In genomic region chr11:98550311-98550974, GRCm38 (mm10) we compare ENCODE assay signal across 8 mouse cellular contexts. TPM values are rescaled to one million over a fixed set of nuclear protein-coding genes. Genes with fewer than 3 reads are reported as not detected.
DNase-seq lines count a peak whose midpoint lies in the region; ATAC-seq and TF ChIP-seq lines count a peak whose summit lies in the region.

No protein-coding gene starts in this region.

- no peak for ATAC-seq in intestine, embryonic 14.5 days (replicated peaks; ENCODE audit: low FRiP score, low TSS enrichment, low read depth)
- 0 out of 2 replicates have a peak, but pooled peaks have one; percentile 34 for ATAC-seq in monocyte, adult 5-6 weeks (replicated peaks; ENCODE audit: insufficient number of reproducible peaks, low FRiP score, low TSS enrichment, poor library complexity, severe bottlenecking)
- no peak for ATAC-seq in megakaryocyte progenitor cell, adult 5-6 weeks (replicated peaks; ENCODE audit: poor library complexity)

- peak overlapping the region; percentile 87 for H3K4me3 ChIP-seq in kidney, adult 2 months (ENCODE audit: insufficient read depth, low read depth, low read length)
- H3K4me3 ChIP-seq in cortical plate, adult 2 months (ENCODE audit: insufficient read depth, low read length), result peak overlapping the region; percentile 73
- H3K4me3 ChIP-seq in intestine, embryonic 14.5 days (ENCODE audit: low read depth, low read length), result peak overlapping the region; percentile 83

- no peak for DNase-seq in kidney, adult 2 months
- no peak for DNase-seq in kidney, postnatal 4 days
- no peak for DNase-seq in intestine, embryonic 14.5 days (ENCODE audit: low spot score)
- no peak for DNase-seq in adrenal gland, postnatal 36 days
- DNase-seq in kidney, adult 8-10 months, result no peak

- 21% methylated on average over 20 of the region's 20 CpGs for WGBS in kidney, adult 2 months
- 18% methylated on average over 20 of the region's 20 CpGs for WGBS in intestine, embryonic 14.5 days

- H3K27ac ChIP-seq in kidney, adult 2 months (ENCODE audit: insufficient read depth, low read depth, low read length), result no peak overlapping the region
- no peak overlapping the region for H3K27ac ChIP-seq in cortical plate, adult 2 months (ENCODE audit: insufficient read depth, low read length)
- H3K27ac ChIP-seq in intestine, embryonic 14.5 days (ENCODE audit: low read depth), result no peak overlapping the region

- no peaks in the 10 kb centered on the region for H3K36me3 ChIP-seq in kidney, adult 2 months (ENCODE audit: control insufficient read depth, insufficient read depth, low read length)
- H3K36me3 ChIP-seq in intestine, embryonic 14.5 days (ENCODE audit: control insufficient read depth, insufficient read depth, low read length), result no peaks in the 10 kb centered on the region

- peak overlapping the region; percentile 55; the same call in 1 of the 2 replicates for H3K9ac ChIP-seq in intestine, embryonic 14.5 days (ENCODE audit: low read length)

- TF ChIP-seq POLR2A in kidney, adult 2 months (IDR thresholded peaks at IDR 0.05; ENCODE audit: low read depth, low read length), result no peak
- no peak for TF ChIP-seq POLR2A in cortical plate, adult 2 months (IDR thresholded peaks at IDR 0.05; ENCODE audit: extremely low read depth, insufficient read depth, low read length)

- 0 out of 2 replicates have a peak, but pooled peaks cover 2% of the 10 kb centered on the region for H3K9me3 ChIP-seq in intestine, embryonic 14.5 days (ENCODE audit: control insufficient read depth, low read length)

- peaks cover 14% of the 10 kb centered on the region for H3K27me3 ChIP-seq in kidney, adult 2 months (replicated peaks; ENCODE audit: control insufficient read depth, insufficient read depth, low read length)
- H3K27me3 ChIP-seq in intestine, embryonic 14.5 days (replicated peaks; ENCODE audit: control insufficient read depth, insufficient read depth, low read length), result peaks cover 47% of the 10 kb centered on the region

- no peak for TF ChIP-seq CTCF in kidney, adult 2 months (conservative IDR thresholded peaks at IDR 0.05; ENCODE audit: insufficient read depth, insufficient read length, low read depth, low read length)
- TF ChIP-seq CTCF in cortical plate, adult 2 months (IDR thresholded peaks at IDR 0.05; ENCODE audit: extremely low read depth, insufficient read depth, low read length), result no peak

- no peaks in the 10 kb centered on the region; the same call in 1 of the 2 replicates for H3K4me1 ChIP-seq in kidney, adult 2 months (ENCODE audit: control insufficient read depth, insufficient read depth, low read length)
- H3K4me1 ChIP-seq in cortical plate, adult 2 months (ENCODE audit: control insufficient read depth, insufficient read depth, low read length), result no peaks in the 10 kb centered on the region
- H3K4me1 ChIP-seq in intestine, embryonic 14.5 days (replicated peaks; ENCODE audit: control insufficient read depth, insufficient read depth, low read length), result peaks cover 9% of the 10 kb centered on the region; the same call in 1 of the 2 replicates

- peak overlapping the region; percentile 73 for H3K4me2 ChIP-seq in intestine, embryonic 14.5 days (ENCODE audit: low read length)

RNA-seq across cellular contexts. Expression of gene Zpbp2, which starts 0.5 kb away (rescaled TPM):
- polyA plus RNA-seq in kidney, adult 2 months (2012; rRNA removed), result 0.26 and 0.34 TPM in 2 replicates
- polyA plus RNA-seq in cortical plate, adult 2 months (2012; rRNA removed), result 0.23 TPM in 1 of 2 replicates, not detected in the other
- 0.28 and 0.57 TPM in 2 replicates for polyA plus RNA-seq in intestine, embryonic 14.5 days (2014; fragmentation: Nextera tagmentation; extraction: Ambion mirVana)
- 1.0 to 3.5 TPM (median 2.2 TPM) in 3 replicates for total RNA-seq in monocyte, adult 5-6 weeks (2017)
- total RNA-seq in adrenal gland, postnatal 36 days (2021), result under 1 TPM; 0.50 to 0.82 TPM
- 0.17 TPM in 1 of 2 replicates, not detected in the other for total RNA-seq in megakaryocyte progenitor cell, adult 5-6 weeks (2015)
- 0.10 TPM in 1 of 2 replicates, not detected in the other for total RNA-seq in megakaryocyte progenitor cell, adult 5-6 weeks (2017)

RNA-seq across cellular contexts. Expression of gene Ikzf3, which starts 4.6 kb away (rescaled TPM):
- 0.58 and 3.9 TPM in 2 replicates for polyA plus RNA-seq in kidney, adult 2 months (2012; rRNA removed)
- 0.17 and 0.44 TPM in 2 replicates for polyA plus RNA-seq in cortical plate, adult 2 months (2012; rRNA removed)
- polyA plus RNA-seq in intestine, embryonic 14.5 days (2014; fragmentation: Nextera tagmentation; extraction: Ambion mirVana), result 0.16 and 0.19 TPM in 2 replicates
- total RNA-seq in monocyte, adult 5-6 weeks (2017), result 82.2 to 248 TPM (median 102 TPM) in 3 replicates
- under 1 TPM; 0.13 to 0.36 TPM for total RNA-seq in adrenal gland, postnatal 36 days (2021)
- total RNA-seq in megakaryocyte progenitor cell, adult 5-6 weeks (2015), result 1.2 TPM in 2 replicates
- 0.17 and 0.44 TPM in 2 replicates for total RNA-seq in megakaryocyte progenitor cell, adult 5-6 weeks (2017)

RNA-seq across cellular contexts. Expression of gene Ormdl3, which starts 36.7 kb away (rescaled TPM):
- polyA plus RNA-seq in kidney, adult 2 months (2012; rRNA removed), result 57.2 and 60.2 TPM in 2 replicates
- 55.0 and 56.1 TPM in 2 replicates for polyA plus RNA-seq in cortical plate, adult 2 months (2012; rRNA removed)
- polyA plus RNA-seq in intestine, embryonic 14.5 days (2014; fragmentation: Nextera tagmentation; extraction: Ambion mirVana), result 7.2 and 8.5 TPM in 2 replicates
- 10.6 to 34.4 TPM (median 16.6 TPM) in 3 replicates for total RNA-seq in monocyte, adult 5-6 weeks (2017)
- total RNA-seq in adrenal gland, postnatal 36 days (2021), result 100 to 1,000 TPM; 133 to 139 TPM
- 5.5 and 7.7 TPM in 2 replicates for total RNA-seq in megakaryocyte progenitor cell, adult 5-6 weeks (2015)
- total RNA-seq in megakaryocyte progenitor cell, adult 5-6 weeks (2017), result 7.2 and 10.6 TPM in 2 replicates

RNA-seq across cellular contexts. Expression of gene Lrrc3c, which starts 47.6 kb away (rescaled TPM):
- polyA plus RNA-seq in kidney, adult 2 months (2012; rRNA removed), result not detected in 2 replicates
- polyA plus RNA-seq in cortical plate, adult 2 months (2012; rRNA removed), result not detected in 2 replicates
- polyA plus RNA-seq in intestine, embryonic 14.5 days (2014; fragmentation: Nextera tagmentation; extraction: Ambion mirVana), result not detected in 2 replicates
- total RNA-seq in monocyte, adult 5-6 weeks (2017), result not detected in 3 replicates
- not detected for total RNA-seq in adrenal gland, postnatal 36 days (2021)
- total RNA-seq in megakaryocyte progenitor cell, adult 5-6 weeks (2015), result not detected in 2 replicates
- total RNA-seq in megakaryocyte progenitor cell, adult 5-6 weeks (2017), result not detected in 2 replicates

Comparison
In these comparisons a context has a peak if more than half of its experiments do, and no peak if none do; other contexts are left out.
1. RNA of gene Ikzf3, which starts 4.6 kb away (total RNA-seq): 82.2 to 248 TPM in monocyte, adult 5-6 weeks; 0.17 to 1.2 TPM in megakaryocyte progenitor cell, adult 5-6 weeks and 0.13 to 0.36 TPM in adrenal gland, postnatal 36 days; every median in the first group is over 10 times any median in the second.
2. Peak in every context shown above with its lines, with median percentiles within 50 percentile points of each other: H3K4me3 ChIP-seq.